Comparison of ENCODE assay signal across 21 mouse cellular contexts in the genomic region with DNA sequence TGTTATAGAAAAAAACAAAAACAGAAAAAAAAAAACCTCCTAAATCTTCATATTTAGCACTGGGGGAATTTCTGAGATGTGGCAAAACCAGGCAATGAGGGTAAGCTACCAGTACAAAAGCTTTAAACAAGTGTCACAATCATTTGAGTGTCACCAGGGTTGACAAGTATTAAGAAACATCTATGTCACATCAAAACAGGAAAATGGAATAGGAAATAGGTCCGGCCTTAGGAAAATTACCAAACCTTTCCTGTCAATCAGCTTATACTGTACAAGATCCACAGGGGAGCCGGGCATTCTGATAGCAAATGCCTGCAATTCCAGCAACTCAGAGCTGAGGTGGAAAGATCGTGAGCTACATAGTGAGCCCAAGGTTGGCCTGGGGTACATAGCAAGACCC.
"Had no signal": no experiment of that assay in that cellular context is flagged by ENCODE, and none has a peak within 500 bp of the region (broad histone marks: within the 10 kb centered on the region; RNA-seq: fewer than 3 reads in every experiment).

No protein-coding gene starts in this region.

- H3K9me3 ChIP-seq: limb, embryonic 10.5 days; limb, embryonic 13.5 days; liver, embryonic 12.5 days; liver, embryonic 15.5 days; midbrain, embryonic 10.5 days; neural tube, embryonic 12.5 days; neural tube, embryonic 15.5 days had no signal

- DNase-seq: kidney, adult 18-20 months; kidney, adult 9 months; kidney, postnatal 14 days; kidney, postnatal 4 days; lung, embryonic 14.5 days; midbrain, embryonic 14.5 days; right cerebral cortex, adult 18-20 months; right cerebral cortex, postnatal 14 days; thymus, adult 18-20 months; thymus, postnatal 36 days had no signal

- H3K4me3 ChIP-seq: limb, embryonic 10.5 days; limb, embryonic 13.5 days; liver, embryonic 12.5 days; liver, embryonic 15.5 days; megakaryocyte, embryonic 14.5 days; midbrain, embryonic 10.5 days; neural tube, embryonic 12.5 days; neural tube, embryonic 15.5 days had no signal

- H3K27me3 ChIP-seq: limb, embryonic 13.5 days; liver, embryonic 12.5 days; liver, embryonic 15.5 days; megakaryocyte, embryonic 14.5 days; neural tube, embryonic 12.5 days; neural tube, embryonic 15.5 days had no signal

- ATAC-seq: inflammation-experienced regulatory T-cells, adult 6 months; intestine, embryonic 16.5 days; liver, embryonic 12.5 days; lung, postnatal 0 days had no signal

- H3K4me2 ChIP-seq: limb, embryonic 13.5 days; liver, embryonic 12.5 days; liver, embryonic 15.5 days; lung, embryonic 14.5 days; neural tube, embryonic 12.5 days; neural tube, embryonic 15.5 days had no signal

- H3K36me3 ChIP-seq: limb, embryonic 10.5 days; limb, embryonic 13.5 days; liver, embryonic 12.5 days; liver, embryonic 15.5 days; midbrain, embryonic 10.5 days; neural tube, embryonic 12.5 days; neural tube, embryonic 15.5 days had no signal

- H3K27ac ChIP-seq: limb, embryonic 10.5 days; limb, embryonic 13.5 days; liver, embryonic 12.5 days; liver, embryonic 15.5 days; midbrain, embryonic 10.5 days; neural tube, embryonic 12.5 days; neural tube, embryonic 15.5 days had no signal

- H3K9ac ChIP-seq: limb, embryonic 13.5 days; liver, embryonic 12.5 days; liver, embryonic 15.5 days; lung, embryonic 14.5 days; neural tube, embryonic 12.5 days; neural tube, embryonic 15.5 days had no signal
